ENCODE assay signal across 9 mouse cellular contexts in genomic region chr13:48544391-48544790, GRCm38 (mm10). TPM values are rescaled to one million over a fixed set of nuclear protein-coding genes. Genes with fewer than 3 reads are reported as not detected.
DNase-seq lines count a peak whose midpoint lies in the region; ATAC-seq and TF ChIP-seq lines count a peak whose summit lies in the region.
"Had no signal": no experiment of that assay in that cellular context is flagged by ENCODE, and none has a peak within 500 bp of the region (broad histone marks: within the 10 kb centered on the region; RNA-seq: fewer than 3 reads in every experiment).

No protein-coding gene starts in this region.

- no peak for TF ChIP-seq CTCF in ES-Bruce4 (IDR thresholded peaks at IDR 0.05; ENCODE audit: low read depth, low read length)

- H3K9me3 ChIP-seq in heart, embryonic 10.5 days = no peaks in the 10 kb centered on the region
- H3K9me3 ChIP-seq in ES-Bruce4 (replicated peaks; ENCODE audit: control insufficient read depth, insufficient read depth, low read length, poor library complexity, severe bottlenecking) = no peaks in the 10 kb centered on the region
- no peaks in the 10 kb centered on the region for H3K9me3 ChIP-seq in hindbrain, embryonic 11.5 days (ENCODE audit: control insufficient read depth, low read length)

- no peaks in the 10 kb centered on the region for H3K27me3 ChIP-seq in heart, embryonic 10.5 days (ENCODE audit: insufficient read depth, poor library complexity, severe bottlenecking)
- no peaks in the 10 kb centered on the region for H3K27me3 ChIP-seq in ES-Bruce4 (ENCODE audit: control insufficient read depth, insufficient read depth, low read length, poor library complexity, severe bottlenecking)
- no peaks in the 10 kb centered on the region for H3K27me3 ChIP-seq in hindbrain, embryonic 11.5 days (ENCODE audit: control insufficient read depth, insufficient read depth, low read length)

- intact Hi-C loops in heart, postnatal 10 days (cut with DNase I) = loop anchor here (2.0 kb wide), 1 partner anchor 16 kb away; no protein-coding TSS in a partner anchor

- peak overlapping the region; percentile 92 for H3K4me3 ChIP-seq in heart, embryonic 10.5 days
- H3K4me3 ChIP-seq in ES-Bruce4 (ENCODE audit: low read depth, low read length) (no peak overlapping the region), macrophage (ENCODE audit: inconsistent target) (peak overlapping the region; percentile 84)
- no peak overlapping the region; the same call in 1 of the 2 replicates for H3K4me3 ChIP-seq in hindbrain, embryonic 11.5 days (ENCODE audit: low read depth, low read length)

- H3K27ac ChIP-seq in heart, embryonic 10.5 days = no peak overlapping the region
- H3K27ac ChIP-seq in ES-Bruce4 (ENCODE audit: insufficient read depth, low read length) (no peak overlapping the region), macrophage (no peak overlapping the region)
- H3K27ac ChIP-seq in hindbrain, embryonic 11.5 days (ENCODE audit: low read depth, low read length) = no peak overlapping the region

- peaks cover 26% of the 10 kb centered on the region for H3K4me1 ChIP-seq in heart, embryonic 10.5 days
- peaks cover 1% of the 10 kb centered on the region for H3K4me1 ChIP-seq in ES-Bruce4 (ENCODE audit: control insufficient read depth, insufficient read depth, low read length)
- H3K4me1 ChIP-seq in hindbrain, embryonic 11.5 days (replicated peaks; ENCODE audit: control insufficient read depth, insufficient read depth, low read length) = peaks cover 5% of the 10 kb centered on the region

- H3K9ac ChIP-seq in ES-Bruce4 (ENCODE audit: low read depth, poor library complexity, severe bottlenecking) = peak overlapping the region; percentile 83
- no peak overlapping the region for H3K9ac ChIP-seq in hindbrain, embryonic 11.5 days (ENCODE audit: low read depth, low read length)

- H3K79me2 ChIP-seq in macrophage (ENCODE audit: inconsistent target) = peaks cover 66% of the 10 kb centered on the region

- DNase-seq in heart, embryonic 10.5 days (ENCODE audit: low spot score) = no peak
- DNase-seq in heart, postnatal 10 days = no peak
- DNase-seq in hindbrain, embryonic 11.5 days (ENCODE audit: low spot score) = no peak
- DNase-seq in thymus, postnatal 25 days = no peak
- no peak for DNase-seq in spleen, postnatal 10 days (ENCODE audit: low spot score in 2 of 2)
- DNase-seq in left cerebral cortex, adult 11 months (ENCODE audit: low spot score) = no peak
- DNase-seq: gastrocnemius, postnatal 25 days had no signal

- no peaks in the 10 kb centered on the region for H3K36me3 ChIP-seq in heart, embryonic 10.5 days
- H3K36me3 ChIP-seq in ES-Bruce4 (ENCODE audit: control insufficient read depth, insufficient read depth, low read length, poor library complexity, severe bottlenecking) = peaks cover 4% of the 10 kb centered on the region; the same call in 1 of the 2 replicates
- no peaks in the 10 kb centered on the region for H3K36me3 ChIP-seq in hindbrain, embryonic 11.5 days (ENCODE audit: control insufficient read depth, insufficient read depth, low read length)
- H3K36me3 ChIP-seq in macrophage (ENCODE audit: inconsistent target) = no peaks in the 10 kb centered on the region

- H3K4me2 ChIP-seq in hindbrain, embryonic 11.5 days (replicated peaks; ENCODE audit: low read depth, low read length) = peak overlapping the region; percentile 70; the same call in 1 of the 2 replicates

- TF ChIP-seq POLR2A in ES-Bruce4 (IDR thresholded peaks at IDR 0.05; ENCODE audit: insufficient read depth, low read length) = no peak

- ATAC-seq in hindbrain, embryonic 11.5 days (ENCODE audit: low FRiP score) = no peak

- TF ChIP-seq EP300 in ES-Bruce4 (IDR thresholded peaks at IDR 0.05; ENCODE audit: insufficient read depth, low read depth, low read length) = no peak

RNA-seq across cellular contexts. Expression of gene A830005F24Rik, which starts 31.0 kb away (rescaled TPM):
- 1.6 and 2.0 TPM in 2 replicates for polyA plus RNA-seq in heart, embryonic 10.5 days (2016; fragmentation: Nextera tagmentation; extraction: Ambion mirVana)
- not detected for total RNA-seq in heart, postnatal 10 days (2021)
- polyA plus RNA-seq in ES-Bruce4 (2011; ENCODE audit: insufficient read depth, insufficient read length, low read depth, missing spikeins) (not detected in 2 replicates), macrophage (2018) (0.46 to 0.53 TPM in 2 of 3 replicates, not detected in the other)
- 3.0 and 4.6 TPM in 2 replicates for polyA plus RNA-seq in hindbrain, embryonic 11.5 days (2014; fragmentation: Nextera tagmentation; extraction: Ambion mirVana)
- 1 to 10 TPM in 1 of 26 experiments, not detected in 25; 1.0 TPM for total RNA-seq in macrophage (2018; cell fraction: chromatin; rRNA removed)
- under 1 TPM in 19 of 26 experiments, not detected in 7; 0.14 to 0.64 (median 0.37) TPM for total RNA-seq in macrophage (2018; cell fraction: cytosol; rRNA removed)
- under 1 TPM in 1 of 26 experiments, not detected in 25; 0.77 TPM for total RNA-seq in macrophage (2018; cell fraction: nucleus; rRNA removed)
- total RNA-seq: gastrocnemius, postnatal 25 days had no signal

RNA-seq across cellular contexts. Expression of gene Zfp169, which starts 31.1 kb away (rescaled TPM):
- polyA plus RNA-seq in heart, embryonic 10.5 days (2016; fragmentation: Nextera tagmentation; extraction: Ambion mirVana) = 2.7 and 3.6 TPM in 2 replicates
- 1 to 10 TPM; 5.1 to 6.7 TPM for total RNA-seq in heart, postnatal 10 days (2021)
- polyA plus RNA-seq in ES-Bruce4 (2011; ENCODE audit: insufficient read depth, insufficient read length, low read depth, missing spikeins) (4.4 and 10.8 TPM in 2 replicates), macrophage (2018) (3.9 to 5.8 TPM (median 5.4 TPM) in 3 replicates)
- 7.9 and 8.9 TPM in 2 replicates for polyA plus RNA-seq in hindbrain, embryonic 11.5 days (2014; fragmentation: Nextera tagmentation; extraction: Ambion mirVana)
- 10 to 100 TPM in 21 of 26 experiments, 1 to 10 TPM in 5; 4.0 to 62.0 (median 33.5) TPM for total RNA-seq in macrophage (2018; cell fraction: chromatin; rRNA removed)
- total RNA-seq in macrophage (2018; cell fraction: cytosol; rRNA removed) = 1 to 10 TPM in 24 of 26 experiments, under 1 TPM in 2; 0.81 to 8.4 (median 4.0) TPM
- total RNA-seq in macrophage (2018; cell fraction: nucleus; rRNA removed) = 10 to 100 TPM in 20 of 26 experiments, 1 to 10 TPM in 6; 3.2 to 55.9 (median 27.6) TPM

Comparison
In these comparisons a context has a peak if more than half of its experiments do, and no peak if none do; other contexts are left out.
1. H3K4me3 ChIP-seq: peak in heart, embryonic 10.5 days (single experiment) and macrophage (single experiment); none in ES-Bruce4 (single experiment) and hindbrain, embryonic 11.5 days (single experiment).